Mouse (Mus musculus) spleen, adult 2 months (tissue): ENCODE measurements around the gene Twsg1. TPM values are rescaled to one million over a fixed set of nuclear protein-coding genes. Genes with fewer than 3 reads are reported as not detected.
A peak's percentile ranks its signal among the peaks of the same experiment; 100 is the strongest.

Source experiments
- DNase-seq, 2 experiments: peaks; one replicate each; pipeline versions ENCODE4 v3.0.0 to v3.0.0-alpha.2; 2012 to 2021; ENCODE audit warnings: low spot score in 2 of 2, low read depth in 1 of 2
- H3K27ac ChIP-seq: fragments of 200-500 bp; 2 replicates; pipeline ENCODE4 v1.5.1; 2012; ENCODE audit warnings: low read length, inconsistent platforms; ENCODE audit not compliant: insufficient read depth
- H3K27me3 ChIP-seq: fragments of 200-500 bp; 2 replicates; pipeline ENCODE4 v1.6.1; 2012; ENCODE audit warnings: mild to moderate bottlenecking, moderate library complexity, low read length, inconsistent platforms; ENCODE audit not compliant: control insufficient read depth, insufficient read depth
- H3K36me3 ChIP-seq: fragments of 200-500 bp; 2 replicates; pipeline ENCODE4 v1.6.1; 2012; ENCODE audit warnings: mild to moderate bottlenecking, low read length, inconsistent platforms; ENCODE audit not compliant: control insufficient read depth, insufficient read depth
- H3K4me1 ChIP-seq: fragments of 200-500 bp; 2 replicates; pipeline ENCODE4 v1.6.1; 2011; ENCODE audit warnings: inconsistent platforms; ENCODE audit not compliant: control insufficient read depth, insufficient read depth, insufficient read length
- H3K4me3 ChIP-seq: fragments of 200-500 bp; 2 replicates; pipeline ENCODE4 v1.5.1; 2011; ENCODE audit warnings: mild to moderate bottlenecking, inconsistent platforms; ENCODE audit not compliant: insufficient read depth, insufficient read length; ENCODE audit errors: extremely low read depth
- CTCF ChIP-seq: fragments of 200-500 bp; IDR thresholded peaks from 2 replicates; pipeline ENCODE4 v1.5.1; 2011; ENCODE audit warnings: mild to moderate bottlenecking, inconsistent platforms; ENCODE audit not compliant: insufficient read depth, insufficient read length, insufficient replicate concordance; ENCODE audit errors: extremely low read depth
- POLR2A ChIP-seq: fragments of 200-500 bp; IDR thresholded peaks from 2 replicates; pipeline ENCODE4 v1.6.1; 2011; ENCODE audit warnings: low read depth, low read length, inconsistent platforms
- WGBS: fragments of 180-500 bp; shearing (Covaris S2); methylation state at CpG from one replicate; pipeline ENCODE4 v1.1.7; 2018; 5-methylcytosine and 5-hydroxymethylcytosine counted together
- polyA plus RNA-seq: library from polyadenylated mRNA; depleted of rRNA; stranded (reverse); fragments of >200 nt; gene quantifications from 2 replicates; pipeline ENCODE4 v1.2.3, GENCODE M21; 2012

Gene Twsg1
- polyA plus RNA-seq, 1 experiment, result 12.9 TPM

DNA sequence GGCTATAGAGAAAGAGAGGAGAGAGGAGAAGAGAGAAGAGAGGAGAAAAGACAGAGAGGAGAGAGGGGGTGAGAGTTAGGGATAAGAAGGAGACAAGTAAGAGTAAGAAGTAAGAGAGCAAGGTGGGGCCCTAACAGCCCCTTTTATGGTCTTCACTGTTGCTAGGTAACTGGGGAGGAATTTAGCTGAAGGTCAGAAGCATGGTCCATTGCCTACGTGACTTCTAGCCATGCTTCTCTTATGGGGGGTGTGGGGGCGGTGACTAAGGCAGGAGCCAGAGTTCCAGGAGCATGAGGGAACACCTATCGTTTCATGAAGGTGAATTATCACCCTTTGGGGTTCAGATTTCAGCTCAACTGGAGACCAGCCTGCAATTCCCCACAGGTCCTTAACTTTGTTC lies 55.0 kb downstream of the Twsg1 start:
- 86% methylated on average over 3 of the region's 3 CpGs for WGBS
- no peaks in the 10 kb centered on the region for H3K4me1 ChIP-seq
- H3K27me3 ChIP-seq, result no peaks in the 10 kb centered on the region
- H3K36me3 ChIP-seq, result no peaks in the 10 kb centered on the region
- no peak overlapping the region for H3K27ac ChIP-seq
- no peak overlapping the region for H3K4me3 ChIP-seq
- TF ChIP-seq CTCF (no peak), POLR2A (no peak)
- no peak for DNase-seq

DNA sequence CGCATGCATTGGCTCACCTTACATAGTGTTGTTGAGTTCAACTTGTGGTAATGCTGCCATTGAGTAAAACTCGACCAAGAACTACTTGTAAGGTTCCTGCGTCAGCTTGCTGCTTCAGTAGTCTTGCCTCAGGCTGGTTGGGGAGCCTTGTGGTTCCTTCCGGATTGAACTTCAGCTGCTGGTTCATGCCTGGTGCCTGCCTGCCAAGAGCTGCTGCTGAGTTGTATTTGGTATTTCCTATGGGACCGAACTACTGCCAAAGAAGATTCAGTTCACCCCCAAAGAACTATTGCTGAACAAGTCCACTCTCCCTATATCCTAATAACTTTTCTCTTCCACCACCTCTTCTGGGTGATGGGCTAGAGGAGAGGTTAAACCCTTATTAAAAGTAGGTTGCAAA lies 61.5 kb downstream of the Twsg1 start:
- 93% methylated on average over 5 of the region's 5 CpGs for WGBS
- H3K4me3 ChIP-seq, result no peak overlapping the region
- TF ChIP-seq POLR2A (no peak), CTCF (no peak)
- no peaks in the 10 kb centered on the region for H3K36me3 ChIP-seq
- H3K27me3 ChIP-seq, result no peaks in the 10 kb centered on the region
- no peak overlapping the region for H3K27ac ChIP-seq
- no peak for DNase-seq
- no peaks in the 10 kb centered on the region for H3K4me1 ChIP-seq

GRCm38 (mm10) chr17:65886571-65886970 lies 64.5 kb downstream of the Twsg1 start:
- no peaks in the 10 kb centered on the region; the same call in 1 of the 2 replicates for H3K4me1 ChIP-seq
- H3K36me3 ChIP-seq, result no peaks in the 10 kb centered on the region
- no peak for DNase-seq
- no peaks in the 10 kb centered on the region for H3K27me3 ChIP-seq
- WGBS, result 60% methylated on average over 9 of the region's 9 CpGs
- no peak for TF ChIP-seq POLR2A
- no peak for TF ChIP-seq CTCF
- H3K4me3 ChIP-seq, result peak overlapping the region; percentile 20
- peak overlapping the region; percentile 94; the same call in 1 of the 2 replicates for H3K27ac ChIP-seq

- TF ChIP-seq POLR2A, result no peak; the same call in 1 of the 2 replicates
- Histone ChIP-seq H3K27me3 (no peaks in the 10 kb centered on the region), H3K4me1 (no peaks in the 10 kb centered on the region; the same call in 1 of the 2 replicates), H3K27ac (peak within 1 kb of the TSS; percentile 94), H3K4me3 (peak within 1 kb of the TSS; percentile 80), H3K36me3 (no peaks in the 10 kb centered on the region)
- WGBS, result 1% methylated on average over 14 of the region's 14 CpGs
- peak in 1 of 2 experiments; percentile 28 for DNase-seq
These were observed 65.1 kb downstream of the Twsg1 start, which contains the start of gene Ralbp1 for GRCm38 (mm10) chr17:65885697-65886529. TSS of gene Ralbp1 (minus strand) at chr17:65885798.

- peak overlapping the region; percentile 94 for H3K27ac ChIP-seq
- no peaks in the 10 kb centered on the region for H3K27me3 ChIP-seq
- H3K4me1 ChIP-seq, result no peaks in the 10 kb centered on the region; the same call in 1 of the 2 replicates
- peak overlapping the region; percentile 80 for H3K4me3 ChIP-seq
- no peaks in the 10 kb centered on the region for H3K36me3 ChIP-seq
- no peak for DNase-seq
- 0% methylated on average over 11 of the region's 11 CpGs for WGBS
- no peak for TF ChIP-seq POLR2A
- TF ChIP-seq CTCF, result no peak
These were observed 65.7 kb downstream of the Twsg1 start for GRCm38 (mm10) chr17:65885398-65885696.

- H3K36me3 ChIP-seq, result no peaks in the 10 kb centered on the region
These were observed 66.2 kb downstream of the Twsg1 start for GRCm38 (mm10) chr17:65884691-65885397.

GRCm38 (mm10) chr17:65884061-65884669 lies 66.9 kb downstream of the Twsg1 start:
- under 1% methylated on average over 56 of the region's 56 CpGs for WGBS
- peak overlapping the region; percentile 79 for H3K4me3 ChIP-seq
- no peak for DNase-seq
- H3K36me3 ChIP-seq, result no peaks in the 10 kb centered on the region
- TF ChIP-seq POLR2A, result no peak
- no peak for TF ChIP-seq CTCF
- peak overlapping the region; percentile 60 for H3K27ac ChIP-seq
- no peaks in the 10 kb centered on the region; the same call in 1 of the 2 replicates for H3K4me1 ChIP-seq
- no peaks in the 10 kb centered on the region for H3K27me3 ChIP-seq

More at GRCm38 (mm10) chr17:65884691-65885397, 66.2 kb downstream of the Twsg1 start:
- under 1% methylated on average over 62 of the region's 67 CpGs for WGBS
- H3K4me3 ChIP-seq, result peak overlapping the region; percentile 80
- H3K27me3 ChIP-seq, result no peaks in the 10 kb centered on the region
- TF ChIP-seq POLR2A (peak; percentile 68), CTCF (no peak)
- no peaks in the 10 kb centered on the region; the same call in 1 of the 2 replicates for H3K4me1 ChIP-seq
- H3K27ac ChIP-seq, result peak overlapping the region; percentile 94
- peak; percentile 96 to 98 for DNase-seq
